Mouse (Mus musculus) CH12.LX (cell line): ENCODE results near the gene Cmtm7.

ENCODE experiments used
- CTCF ChIP-seq, 2 experiments: IDR thresholded peaks in 1 of 2; conservative IDR thresholded peaks in 1 of 2; 2 replicates each; pipeline ENCODE4 v1.5.1; 2011 to 2012; ENCODE audit warnings: low read depth in 2 of 2, low read length in 2 of 2, improper control_type of control experiment in 1 of 2, inconsistent platforms in 1 of 2, mild to moderate bottlenecking in 1 of 2, moderate library complexity in 1 of 2
- EP300 ChIP-seq: IDR thresholded peaks from 2 replicates; pipeline ENCODE4 v1.6.1; 2011; ENCODE audit warnings: low read length, improper control_type of control experiment
- POLR2A ChIP-seq: IDR thresholded peaks from 2 replicates; pipeline ENCODE4 v1.6.1; 2011; ENCODE audit warnings: low read depth, mild to moderate bottlenecking, improper control_type of control experiment, low read length
- RAD21 ChIP-seq: IDR thresholded peaks from 2 replicates; pipeline ENCODE4 v1.6.1; 2011; ENCODE audit warnings: low read depth, mild to moderate bottlenecking, low read length, improper control_type of control experiment, moderate library complexity
- RCOR1 ChIP-seq: conservative IDR thresholded peaks from 2 replicates; pipeline ENCODE4 v1.6.1; 2012; ENCODE audit warnings: low read depth, mild to moderate bottlenecking, inconsistent platforms, low read length, improper control_type of control experiment
- TCF12 ChIP-seq: IDR thresholded peaks from 2 replicates; pipeline ENCODE4 v1.6.1; 2014; ENCODE audit warnings: low read depth, mild to moderate bottlenecking, inconsistent platforms, low read length, improper control_type of control experiment
- UBTF ChIP-seq: IDR thresholded peaks from 2 replicates; pipeline ENCODE4 v1.6.1; 2012; ENCODE audit warnings: low read depth, mild to moderate bottlenecking, inconsistent platforms, low read length, improper control_type of control experiment, moderate library complexity
- ZC3H11A ChIP-seq: IDR thresholded peaks from 2 replicates; pipeline ENCODE4 v1.6.1; 2012; ENCODE audit warnings: low read depth, mild to moderate bottlenecking, inconsistent platforms, low read length, improper control_type of control experiment
- ZNF384 ChIP-seq: IDR thresholded peaks from 2 replicates; pipeline ENCODE4 v1.6.1; 2012; ENCODE audit warnings: low read depth, low read length, improper control_type of control experiment, inconsistent platforms

- TF ChIP-seq CTCF (conservative IDR thresholded peaks at IDR 0.05 in 1 of 2, IDR thresholded peaks at IDR 0.05 in 1 of 2; ENCODE audit: low read depth in 2 of 2, low read length in 2 of 2), result no peak
- TF ChIP-seq ZC3H11A, result no peak
- TF ChIP-seq TCF12, result no peak
- no peak for TF ChIP-seq UBTF
- no peak for TF ChIP-seq EP300
- no peak for TF ChIP-seq POLR2A
- TF ChIP-seq ZNF384, result no peak
- TF ChIP-seq RAD21, result no peak
- no peak for TF ChIP-seq RCOR1
Measured at GRCm38 (mm10) chr9:114770224-114770623, 11.4 kb downstream of the Cmtm7 start.
